In the genomic region with DNA sequence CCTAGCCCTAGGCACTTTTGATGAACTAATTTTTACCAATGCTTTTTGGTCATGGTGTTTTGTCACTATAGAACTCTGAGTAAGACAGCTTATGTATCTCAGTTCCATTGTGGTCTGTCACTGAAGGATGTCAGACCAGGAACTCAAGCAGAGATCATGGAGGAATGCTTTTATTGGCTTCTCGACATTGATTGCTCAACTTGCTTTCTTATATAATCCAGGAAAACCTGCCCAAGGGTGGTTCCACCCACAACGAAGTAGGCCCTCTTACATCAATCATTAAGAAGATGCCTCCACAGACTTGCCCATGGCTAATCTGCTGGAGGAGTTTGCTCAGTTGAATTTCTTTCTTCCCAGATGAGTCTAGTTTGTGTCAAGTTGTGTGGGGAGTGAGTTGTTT, we compare ENCODE assay signal across 21 mouse cellular contexts. TPM values are rescaled to one million over a fixed set of nuclear protein-coding genes. Genes with fewer than 3 reads are reported as not detected.
DNase-seq lines count a peak whose midpoint lies in the region; ATAC-seq lines count a peak whose summit lies in the region.
"Had no signal": no experiment of that assay in that cellular context is flagged by ENCODE, and none has a peak within 500 bp of the region (broad histone marks: within the 10 kb centered on the region; RNA-seq: fewer than 3 reads in every experiment).

No protein-coding gene starts in this region.

- DNase-seq in 416B (ENCODE audit: low read depth), result peak; percentile 9
- peak; percentile 83 for DNase-seq in fat pad, adult 2 months (ENCODE audit: extremely low read depth, low read depth, low spot score)
- peak; percentile 77 for DNase-seq in gonadal fat pad, adult 2 months (ENCODE audit: low read depth)
- DNase-seq in layer of hippocampus, postnatal 10 days (ENCODE audit: low spot score in 2 of 2), result no peak
- DNase-seq in yolk sac, embryonic 10.5 days (ENCODE audit: low spot score), result no peak
- DNase-seq in kidney, adult 9 months, result no peak
- DNase-seq in layer of hippocampus, adult 9-11 months, result no peak
- DNase-seq: adrenal gland, adult 2 months; adrenal gland, adult 8-10 months; adrenal gland, postnatal 10 days; adrenal gland, postnatal 14 days; adrenal gland, postnatal 25 days; adrenal gland, postnatal 36 days; B cell, adult 2 months; cerebellum, adult 11 months; cerebellum, adult 11-12 months; cerebellum, adult 18-20 months had no signal

- peak; percentile 22; the same call in 1 of the 2 replicates for ATAC-seq in granulocyte monocyte progenitor cell, adult 5-6 weeks (replicated peaks; ENCODE audit: poor library complexity, severe bottlenecking)
- ATAC-seq: activated CD4-positive, CD25-positive, alpha-beta regulatory T cell, adult 4 months; CD4-positive, CD25-positive, alpha-beta regulatory T cell, adult 4 months; Patski had no signal

RNA-seq across cellular contexts. Expression of a gene that starts 18.1 kb away (rescaled TPM):
- 43.0 and 46.2 TPM in 2 replicates for polyA plus RNA-seq in gonadal fat pad, adult 2 months (2012; rRNA removed)
- 66.4 and 89.6 TPM in 2 replicates for total RNA-seq in granulocyte monocyte progenitor cell, adult 5-6 weeks (2014; fragmentation: Nextera tagmentation)
- 74.5 and 77.2 TPM in 2 replicates for total RNA-seq in granulocyte monocyte progenitor cell, adult 5-6 weeks (2017)
- total RNA-seq in layer of hippocampus, postnatal 10 days (2021), result 10 to 100 TPM; 71.5 to 72.2 TPM

Comparison
In these comparisons a context has a peak if more than half of its experiments do, and no peak if none do; other contexts are left out.
1. DNase-seq: peak in 416B (single experiment), fat pad, adult 2 months (single experiment) and gonadal fat pad, adult 2 months (single experiment); none in layer of hippocampus, postnatal 10 days (0 of 2), yolk sac, embryonic 10.5 days (single experiment), kidney, adult 9 months (single experiment) and layer of hippocampus, adult 9-11 months (single experiment).